ENCODE assay signal across 8 mouse cellular contexts in the genomic region with DNA sequence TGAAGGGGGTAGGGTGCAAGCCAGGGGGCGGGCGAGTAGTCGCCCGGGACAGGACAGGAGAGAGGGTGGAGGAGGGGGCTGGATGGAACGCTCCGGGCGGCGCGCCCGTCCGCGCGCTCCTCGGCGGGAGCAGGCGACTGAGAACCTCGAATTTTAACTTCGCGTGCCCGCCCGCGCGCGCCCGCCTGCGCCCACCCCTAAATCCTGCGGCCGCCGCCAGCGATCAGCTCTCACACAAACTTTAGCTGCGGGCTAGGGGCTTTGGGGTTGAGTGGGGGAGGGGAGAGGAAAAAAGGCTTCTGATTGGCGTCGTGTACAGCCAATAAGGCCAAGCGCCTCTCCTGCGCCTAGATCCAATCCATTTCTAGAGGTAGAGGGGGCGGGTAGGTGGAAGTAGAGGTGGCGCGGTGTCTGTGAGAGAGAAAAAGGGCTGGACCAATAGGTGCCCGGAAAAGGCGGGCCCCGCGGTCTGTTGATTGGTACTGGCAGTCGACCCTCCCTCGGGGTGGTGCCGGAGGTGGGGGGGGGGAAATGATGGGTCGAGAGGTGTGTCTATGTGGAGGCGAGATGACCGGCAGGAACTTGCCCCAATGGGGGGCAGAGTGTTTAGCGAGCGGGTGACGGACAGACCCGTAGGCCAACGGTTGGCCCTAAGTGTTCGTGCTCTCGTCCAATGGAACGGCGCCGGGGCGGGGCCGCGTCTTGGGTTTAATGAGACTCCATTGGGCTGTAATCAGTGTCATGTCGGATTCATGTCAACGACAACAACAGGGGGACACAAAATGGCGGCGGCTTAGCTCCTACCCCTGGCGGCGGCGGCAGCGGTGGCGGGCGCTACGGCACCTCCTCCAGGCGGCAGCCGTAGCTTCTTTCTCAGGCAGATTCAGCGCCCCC. TPM values are rescaled to one million over a fixed set of nuclear protein-coding genes. Genes with fewer than 3 reads are reported as not detected.
DNase-seq lines count a peak whose midpoint lies in the region; ATAC-seq and TF ChIP-seq lines count a peak whose summit lies in the region.

No protein-coding gene starts in this region.

- under 1% methylated on average over 73 of the region's 75 CpGs for WGBS in embryonic facial prominence, embryonic 13.5 days
- WGBS in kidney, adult 2 months, result under 1% methylated on average over 75 of the region's 75 CpGs
- WGBS in limb, embryonic 12.5 days, result under 1% methylated on average over 73 of the region's 75 CpGs
- WGBS in midbrain, embryonic 15.5 days, result 0% methylated on average over 71 of the region's 75 CpGs
- under 1% methylated on average over 75 of the region's 75 CpGs for WGBS in spleen, adult 2 months

- peak; percentile 100 for DNase-seq in 3134 (ENCODE audit: extremely low read depth, insufficient read length, low spot score)
- DNase-seq in adrenal gland, postnatal 36 days, result peak; percentile 99 to 100
- peak; percentile 100 for DNase-seq in heart, adult 18-20 months
- DNase-seq in kidney, adult 2 months, result peak; percentile 100
- peak; percentile 99 to 100 for DNase-seq in spleen, adult 2 months (ENCODE audit: low read depth in 1 of 2, low spot score in 2 of 2)

- no peaks in the 10 kb centered on the region for H3K9me3 ChIP-seq in embryonic facial prominence, embryonic 13.5 days
- H3K9me3 ChIP-seq in limb, embryonic 12.5 days, result peaks cover 3% of the 10 kb centered on the region; the same call in 1 of the 2 replicates
- H3K9me3 ChIP-seq in midbrain, embryonic 15.5 days, result no peaks in the 10 kb centered on the region

- 0 out of 2 replicates have a peak, but pooled peaks cover 3% of the 10 kb centered on the region for H3K36me3 ChIP-seq in embryonic facial prominence, embryonic 13.5 days
- H3K36me3 ChIP-seq in kidney, adult 2 months (ENCODE audit: control insufficient read depth, insufficient read depth, low read length), result no peaks in the 10 kb centered on the region
- H3K36me3 ChIP-seq in limb, embryonic 12.5 days, result no peaks in the 10 kb centered on the region
- H3K36me3 ChIP-seq in midbrain, embryonic 15.5 days (replicated peaks), result no peaks in the 10 kb centered on the region
- no peaks in the 10 kb centered on the region for H3K36me3 ChIP-seq in spleen, adult 2 months (ENCODE audit: control insufficient read depth, insufficient read depth, low read length)

- peak overlapping the region; percentile 93 for H3K9ac ChIP-seq in embryonic facial prominence, embryonic 13.5 days
- H3K9ac ChIP-seq in limb, embryonic 12.5 days (replicated peaks), result peak overlapping the region; percentile 97
- H3K9ac ChIP-seq in midbrain, embryonic 15.5 days, result peak overlapping the region; percentile 92

- H3K27me3 ChIP-seq in embryonic facial prominence, embryonic 13.5 days, result no peaks in the 10 kb centered on the region
- no peaks in the 10 kb centered on the region for H3K27me3 ChIP-seq in kidney, adult 2 months (replicated peaks; ENCODE audit: control insufficient read depth, insufficient read depth, low read length)
- H3K27me3 ChIP-seq in limb, embryonic 12.5 days, result no peaks in the 10 kb centered on the region
- no peaks in the 10 kb centered on the region for H3K27me3 ChIP-seq in midbrain, embryonic 15.5 days (replicated peaks)
- peaks cover 4% of the 10 kb centered on the region; the same call in 1 of the 2 replicates for H3K27me3 ChIP-seq in spleen, adult 2 months (ENCODE audit: control insufficient read depth, insufficient read depth, low read length)

- H3K4me3 ChIP-seq in embryonic facial prominence, embryonic 13.5 days, result peak overlapping the region; percentile 86
- H3K4me3 ChIP-seq in kidney, adult 2 months (ENCODE audit: insufficient read depth, low read depth, low read length), result peak overlapping the region; percentile 81
- peak overlapping the region; percentile 88 for H3K4me3 ChIP-seq in limb, embryonic 12.5 days (replicated peaks)
- H3K4me3 ChIP-seq in midbrain, embryonic 15.5 days, result peak overlapping the region; percentile 61
- peak overlapping the region; percentile 87 for H3K4me3 ChIP-seq in spleen, adult 2 months (ENCODE audit: extremely low read depth, insufficient read depth, insufficient read length)

- H3K27ac ChIP-seq in embryonic facial prominence, embryonic 13.5 days, result peak overlapping the region; percentile 99
- H3K27ac ChIP-seq in kidney, adult 2 months (ENCODE audit: insufficient read depth, low read depth, low read length), result peak overlapping the region; percentile 96
- H3K27ac ChIP-seq in limb, embryonic 12.5 days, result peak overlapping the region; percentile 100
- H3K27ac ChIP-seq in midbrain, embryonic 15.5 days, result peak overlapping the region; percentile 98
- H3K27ac ChIP-seq in spleen, adult 2 months (ENCODE audit: insufficient read depth, low read length), result peak overlapping the region; percentile 99

- no peak for TF ChIP-seq CTCF in kidney, adult 2 months (conservative IDR thresholded peaks at IDR 0.05; ENCODE audit: insufficient read depth, insufficient read length, low read depth, low read length)
- no peak for TF ChIP-seq CTCF in spleen, adult 2 months (IDR thresholded peaks at IDR 0.05; ENCODE audit: extremely low read depth, insufficient read depth, insufficient read length, insufficient replicate concordance)

- peak; percentile 95 for ATAC-seq in embryonic facial prominence, embryonic 13.5 days (ENCODE audit: insufficient number of reproducible peaks, insufficient read depth, low FRiP score, low TSS enrichment, low read depth)
- ATAC-seq in limb, embryonic 12.5 days (ENCODE audit: insufficient number of reproducible peaks, insufficient read depth, low FRiP score, low TSS enrichment, low read depth), result peak; percentile 98
- peak; percentile 97 for ATAC-seq in midbrain, embryonic 15.5 days (replicated peaks)

- peaks cover 49% of the 10 kb centered on the region for H3K4me1 ChIP-seq in embryonic facial prominence, embryonic 13.5 days
- H3K4me1 ChIP-seq in kidney, adult 2 months (ENCODE audit: control insufficient read depth, insufficient read depth, low read length), result peaks cover 4% of the 10 kb centered on the region; the same call in 1 of the 2 replicates
- H3K4me1 ChIP-seq in limb, embryonic 12.5 days (replicated peaks), result peaks cover 61% of the 10 kb centered on the region
- peaks cover 31% of the 10 kb centered on the region for H3K4me1 ChIP-seq in midbrain, embryonic 15.5 days
- peaks cover 3% of the 10 kb centered on the region; the same call in 1 of the 2 replicates for H3K4me1 ChIP-seq in spleen, adult 2 months (ENCODE audit: control insufficient read depth, insufficient read depth, insufficient read length)

- peak overlapping the region; percentile 78 for H3K4me2 ChIP-seq in embryonic facial prominence, embryonic 13.5 days
- H3K4me2 ChIP-seq in limb, embryonic 12.5 days, result peak overlapping the region; percentile 73
- peak overlapping the region; percentile 87 for H3K4me2 ChIP-seq in midbrain, embryonic 15.5 days

- no peak for TF ChIP-seq POLR2A in kidney, adult 2 months (IDR thresholded peaks at IDR 0.05; ENCODE audit: low read depth, low read length)
- TF ChIP-seq POLR2A in spleen, adult 2 months (IDR thresholded peaks at IDR 0.05; ENCODE audit: low read depth, low read length), result peak; percentile 45; the same call in 1 of the 2 replicates

RNA-seq across cellular contexts. Expression of gene Kat6b, which starts 19.2 kb away (rescaled TPM):
- total RNA-seq in adrenal gland, postnatal 36 days (2021), result 10 to 100 TPM; 42.5 to 47.8 TPM
- polyA plus RNA-seq in embryonic facial prominence, embryonic 13.5 days (2015; fragmentation: Nextera tagmentation; extraction: Ambion mirVana), result 28.2 and 34.5 TPM in 2 replicates
- 10 to 100 TPM; 18.8 to 27.6 TPM for total RNA-seq in heart, adult 18-20 months (2021)
- polyA plus RNA-seq in kidney, adult 2 months (2012; rRNA removed), result 9.4 and 9.5 TPM in 2 replicates
- 30.9 and 31.3 TPM in 2 replicates for polyA plus RNA-seq in limb, embryonic 12.5 days (2016; fragmentation: Nextera tagmentation; extraction: Ambion mirVana)
- 22.9 and 23.7 TPM in 2 replicates for polyA plus RNA-seq in midbrain, embryonic 15.5 days (2015; fragmentation: Nextera tagmentation; extraction: Ambion mirVana)
- polyA plus RNA-seq in spleen, adult 2 months (2012; rRNA removed), result 6.0 and 6.1 TPM in 2 replicates

Comparison
In these comparisons a context has a peak if more than half of its experiments do, and no peak if none do; other contexts are left out.
1. Peak in every context shown above with its lines: DNase-seq, ATAC-seq, H3K4me3 ChIP-seq and H3K27ac ChIP-seq.